Mouse (Mus musculus): Measurements from ENCODE around the gene Gnai1. TPM values are rescaled to one million over a fixed set of nuclear protein-coding genes. Genes with fewer than 3 reads are reported as not detected.

The Gnai1 gene
- polyA plus RNA-seq, 1 experiment = 1.2 TPM

DNA sequence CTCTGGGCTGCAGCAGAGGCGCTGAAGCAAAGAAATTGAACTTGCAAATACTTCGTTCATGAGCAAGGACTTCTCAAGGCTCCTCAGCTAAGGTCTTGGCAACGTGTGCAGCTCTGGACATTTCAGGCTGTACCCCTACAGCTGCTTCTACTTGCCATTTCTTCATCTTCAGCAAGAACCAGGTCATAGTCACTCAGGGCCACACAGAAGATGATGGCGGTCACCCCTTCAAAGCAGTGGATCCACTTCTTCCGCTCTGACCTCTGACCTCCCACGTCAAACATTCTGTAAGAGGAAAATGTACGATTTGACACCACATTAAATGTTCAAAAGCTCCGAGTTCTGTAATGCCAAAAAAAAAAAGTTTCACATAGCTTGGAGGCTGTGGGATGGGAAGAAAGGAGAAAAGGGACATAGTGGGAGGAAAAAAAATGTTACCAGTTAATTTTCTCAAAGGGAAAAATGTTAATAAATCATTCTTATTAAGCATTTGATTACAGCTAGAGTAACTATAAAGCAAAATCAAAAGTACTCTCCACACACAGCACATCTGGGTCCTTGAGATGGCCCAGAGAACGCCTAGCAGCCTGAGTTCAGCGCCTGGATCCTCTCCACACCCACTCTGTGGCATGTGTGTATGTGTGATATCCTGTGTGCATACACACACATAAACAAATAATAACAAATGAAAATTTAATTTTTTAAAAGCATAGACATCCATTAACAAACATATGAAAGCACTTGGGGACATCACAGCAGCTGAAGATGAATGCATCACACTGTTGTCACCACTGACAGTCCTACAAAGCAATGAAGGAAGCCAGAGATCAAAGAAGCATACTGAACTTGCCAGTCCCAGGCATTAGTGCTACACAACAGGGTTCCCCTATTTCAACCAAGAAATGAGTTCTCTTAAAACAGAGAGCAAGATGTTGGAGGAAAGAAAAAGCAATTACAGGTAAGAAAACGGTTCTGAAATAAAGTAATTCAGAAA is 86.6 kb downstream of the Gnai1 start:
- Histone ChIP-seq H3K4me1 (replicated peaks; ENCODE audit: control insufficient read depth, insufficient read depth, low read length) (no peaks in the 10 kb centered on the region), H3K36me3 (ENCODE audit: control insufficient read depth, insufficient read depth, low read length) (no peaks in the 10 kb centered on the region), H3K27ac (ENCODE audit: control insufficient read depth, insufficient read depth, low read length) (no peak overlapping the region), H3K27me3 (ENCODE audit: control insufficient read depth, insufficient read depth, low read length) (no peaks in the 10 kb centered on the region), H3K4me3 (ENCODE audit: control insufficient read depth, insufficient read depth, low read length) (no peak overlapping the region)
- no peak for DNase-seq
- 89% methylated on average over 11 of the region's 11 CpGs for WGBS
- TF ChIP-seq POLR2A (IDR thresholded peaks at IDR 0.05; ENCODE audit: control insufficient read depth, extremely low read depth, insufficient read depth, low read length, poor library complexity) (no peak), CTCF (IDR thresholded peaks at IDR 0.05; ENCODE audit: borderline replicate concordance, control insufficient read depth, extremely low read depth, insufficient read depth, low read length, poor library complexity) (no peak)

DNA sequence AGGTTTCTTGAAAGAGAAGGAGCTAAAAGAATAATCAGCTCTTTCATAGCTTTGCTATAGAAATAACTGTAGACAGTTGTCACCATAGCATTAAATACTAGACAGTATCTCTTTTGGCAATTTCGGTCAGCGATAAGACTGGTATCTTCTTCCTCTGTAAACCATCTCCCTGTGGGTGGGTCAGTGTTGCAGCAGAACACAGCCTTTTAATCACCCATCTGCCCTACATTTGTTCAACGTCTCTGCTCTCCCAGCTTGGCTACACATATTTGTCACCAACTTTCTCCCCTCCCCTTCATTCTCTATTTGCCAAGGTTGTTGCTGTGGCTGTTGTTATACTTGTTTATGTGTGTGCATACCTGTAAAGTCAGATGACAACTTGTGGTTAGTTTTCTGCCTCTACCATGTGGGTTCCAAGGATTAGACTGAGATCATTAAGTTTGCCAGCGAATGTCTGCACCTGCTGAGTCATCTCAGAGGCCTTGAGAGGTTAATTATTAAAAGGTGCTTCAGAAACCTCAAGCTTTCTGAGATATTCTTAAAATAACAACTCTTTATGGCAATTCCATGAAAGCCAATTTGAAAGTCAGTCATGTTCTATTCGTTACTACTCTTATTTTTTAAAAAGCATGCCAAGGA is 109.7 kb downstream of the Gnai1 start:
- Histone ChIP-seq H3K27me3 (ENCODE audit: control insufficient read depth, insufficient read depth, low read length) (no peaks in the 10 kb centered on the region), H3K4me1 (replicated peaks; ENCODE audit: control insufficient read depth, insufficient read depth, low read length) (no peaks in the 10 kb centered on the region), H3K36me3 (ENCODE audit: control insufficient read depth, insufficient read depth, low read length) (no peaks in the 10 kb centered on the region), H3K27ac (ENCODE audit: control insufficient read depth, insufficient read depth, low read length) (no peak overlapping the region), H3K4me3 (ENCODE audit: control insufficient read depth, insufficient read depth, low read length) (no peak overlapping the region)
- WGBS = 88% methylated on average over 5 of the region's 5 CpGs
- TF ChIP-seq CTCF (IDR thresholded peaks at IDR 0.05; ENCODE audit: borderline replicate concordance, control insufficient read depth, extremely low read depth, insufficient read depth, low read length, poor library complexity) (no peak), POLR2A (IDR thresholded peaks at IDR 0.05; ENCODE audit: control insufficient read depth, extremely low read depth, insufficient read depth, low read length, poor library complexity) (no peak)
- no peak for DNase-seq

DNA sequence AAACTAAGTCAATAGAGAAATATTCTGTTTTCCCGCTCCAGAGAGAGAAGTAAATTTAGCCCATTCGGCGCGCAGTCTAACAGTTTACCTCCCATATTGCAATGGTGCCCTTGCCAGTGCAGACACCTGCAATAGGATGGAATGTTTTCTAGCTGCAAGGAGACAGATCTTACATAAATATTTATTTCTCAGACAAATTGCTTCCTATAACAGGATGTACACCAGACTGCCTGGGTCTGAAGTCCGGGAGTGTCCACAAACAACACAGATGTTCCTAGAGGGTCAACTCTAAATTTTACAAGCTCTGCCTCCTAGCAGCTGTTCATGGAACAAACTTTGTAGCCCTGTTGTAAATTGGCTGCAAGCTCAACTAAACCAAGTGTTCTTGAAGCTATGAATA is 111.0 kb downstream of the Gnai1 start:
- Histone ChIP-seq H3K27ac (ENCODE audit: control insufficient read depth, insufficient read depth, low read length) (no peak overlapping the region), H3K27me3 (ENCODE audit: control insufficient read depth, insufficient read depth, low read length) (no peaks in the 10 kb centered on the region), H3K4me1 (replicated peaks; ENCODE audit: control insufficient read depth, insufficient read depth, low read length) (no peaks in the 10 kb centered on the region), H3K4me3 (ENCODE audit: control insufficient read depth, insufficient read depth, low read length) (no peak overlapping the region), H3K36me3 (ENCODE audit: control insufficient read depth, insufficient read depth, low read length) (no peaks in the 10 kb centered on the region)
- DNase-seq = no peak
- 88% methylated on average over 5 of the region's 5 CpGs for WGBS
- TF ChIP-seq POLR2A (IDR thresholded peaks at IDR 0.05; ENCODE audit: control insufficient read depth, extremely low read depth, insufficient read depth, low read length, poor library complexity) = no peak
- TF ChIP-seq CTCF (IDR thresholded peaks at IDR 0.05; ENCODE audit: borderline replicate concordance, control insufficient read depth, extremely low read depth, insufficient read depth, low read length, poor library complexity) = no peak

DNA sequence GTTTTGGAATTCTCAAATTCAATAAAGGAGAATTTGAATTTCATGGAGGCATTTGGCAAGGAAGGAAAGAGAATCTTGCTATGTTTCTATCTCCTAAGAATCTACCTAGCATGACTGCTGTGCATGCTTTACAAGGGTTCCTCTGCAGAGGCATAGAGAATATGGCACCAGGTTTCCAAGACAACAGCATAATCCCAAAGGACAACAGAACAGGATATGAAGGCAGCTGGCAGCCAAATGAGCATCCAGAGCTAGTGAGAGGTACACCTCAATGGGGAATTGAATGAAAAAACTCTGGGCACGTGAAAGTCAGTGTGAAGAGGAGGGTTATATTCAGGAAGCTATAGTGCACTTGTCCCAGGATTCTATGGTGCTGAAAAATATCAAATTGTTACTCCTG is 130.8 kb downstream of the Gnai1 start:
- Histone ChIP-seq H3K36me3 (ENCODE audit: control insufficient read depth, insufficient read depth, low read length) (no peaks in the 10 kb centered on the region), H3K27ac (ENCODE audit: control insufficient read depth, insufficient read depth, low read length) (no peak overlapping the region), H3K27me3 (ENCODE audit: control insufficient read depth, insufficient read depth, low read length) (no peaks in the 10 kb centered on the region), H3K4me1 (replicated peaks; ENCODE audit: control insufficient read depth, insufficient read depth, low read length) (no peaks in the 10 kb centered on the region), H3K4me3 (ENCODE audit: control insufficient read depth, insufficient read depth, low read length) (no peak overlapping the region)
- 62% methylated on average over 1 of the region's 1 CpGs for WGBS
- no peak for DNase-seq
- TF ChIP-seq CTCF (IDR thresholded peaks at IDR 0.05; ENCODE audit: borderline replicate concordance, control insufficient read depth, extremely low read depth, insufficient read depth, low read length, poor library complexity) (no peak), POLR2A (IDR thresholded peaks at IDR 0.05; ENCODE audit: control insufficient read depth, extremely low read depth, insufficient read depth, low read length, poor library complexity) (no peak)

DNA sequence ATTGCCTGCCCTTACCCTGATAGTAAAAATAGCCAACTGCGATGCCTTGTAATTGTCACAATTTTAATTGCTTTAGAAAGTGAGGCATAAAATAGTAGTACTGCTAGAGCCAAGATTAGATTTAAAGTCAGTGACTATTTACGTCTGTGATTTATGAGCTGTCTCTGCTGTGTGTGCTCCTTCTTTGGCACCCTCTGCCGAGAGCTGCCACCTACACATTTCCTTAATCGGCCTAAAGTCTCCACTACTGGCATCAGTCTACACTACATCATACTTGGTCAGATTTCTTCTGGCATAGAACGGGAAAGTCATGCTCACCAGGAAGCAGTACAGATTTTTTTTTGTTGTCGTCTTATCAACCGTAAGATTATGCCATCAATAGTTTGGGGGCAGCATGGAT is 131.3 kb downstream of the Gnai1 start:
- no peaks in the 10 kb centered on the region for H3K36me3 ChIP-seq (ENCODE audit: control insufficient read depth, insufficient read depth, low read length)
- H3K4me3 ChIP-seq (ENCODE audit: control insufficient read depth, insufficient read depth, low read length) = no peak overlapping the region
- TF ChIP-seq CTCF (IDR thresholded peaks at IDR 0.05; ENCODE audit: borderline replicate concordance, control insufficient read depth, extremely low read depth, insufficient read depth, low read length, poor library complexity) (no peak), POLR2A (IDR thresholded peaks at IDR 0.05; ENCODE audit: control insufficient read depth, extremely low read depth, insufficient read depth, low read length, poor library complexity) (no peak)
- no peaks in the 10 kb centered on the region for H3K4me1 ChIP-seq (replicated peaks; ENCODE audit: control insufficient read depth, insufficient read depth, low read length)
- no peaks in the 10 kb centered on the region for H3K27me3 ChIP-seq (ENCODE audit: control insufficient read depth, insufficient read depth, low read length)
- WGBS = 79% methylated on average over 7 of the region's 7 CpGs
- no peak for DNase-seq
- no peak overlapping the region for H3K27ac ChIP-seq (ENCODE audit: control insufficient read depth, insufficient read depth, low read length)

DNA sequence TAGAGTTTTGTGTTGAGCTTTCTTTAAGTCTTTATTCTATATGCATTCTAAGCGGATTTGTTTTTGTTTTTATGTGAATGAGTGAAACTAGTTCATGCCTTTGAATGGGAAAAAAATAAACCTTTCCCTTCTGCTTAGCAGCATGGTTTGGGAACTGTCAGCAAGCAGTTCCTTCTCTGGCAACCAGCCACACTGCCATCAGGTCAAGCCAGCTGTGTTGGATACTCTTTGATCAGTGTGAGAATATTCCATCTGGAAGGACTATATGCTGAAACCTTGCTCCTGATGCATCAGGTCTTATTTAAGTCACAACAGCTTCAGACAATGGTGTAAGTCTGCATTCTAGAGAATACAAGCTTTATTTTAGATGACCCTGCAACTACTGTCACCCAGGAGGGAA is 139.3 kb downstream of the Gnai1 start:
- no peaks in the 10 kb centered on the region for H3K4me1 ChIP-seq (replicated peaks; ENCODE audit: control insufficient read depth, insufficient read depth, low read length)
- TF ChIP-seq CTCF (IDR thresholded peaks at IDR 0.05; ENCODE audit: borderline replicate concordance, control insufficient read depth, extremely low read depth, insufficient read depth, low read length, poor library complexity) = no peak
- no peak for TF ChIP-seq POLR2A (IDR thresholded peaks at IDR 0.05; ENCODE audit: control insufficient read depth, extremely low read depth, insufficient read depth, low read length, poor library complexity)
- 65% methylated on average over 1 of the region's 1 CpGs for WGBS
- H3K27me3 ChIP-seq (ENCODE audit: control insufficient read depth, insufficient read depth, low read length) = no peaks in the 10 kb centered on the region
- no peak overlapping the region for H3K27ac ChIP-seq (ENCODE audit: control insufficient read depth, insufficient read depth, low read length)
- H3K36me3 ChIP-seq (ENCODE audit: control insufficient read depth, insufficient read depth, low read length) = no peaks in the 10 kb centered on the region
- no peak overlapping the region for H3K4me3 ChIP-seq (ENCODE audit: control insufficient read depth, insufficient read depth, low read length)
- no peak for DNase-seq
